Mouse (Mus musculus) liver, adult 2 months (tissue): ENCODE results near the gene Nhlrc3.

Experiments
- CTCF ChIP-seq: fragments of 200-500 bp; IDR thresholded peaks from 2 replicates; pipeline ENCODE4 v1.5.1; 2011; ENCODE audit warnings: low read depth, low read length, control low read depth
- POLR2A ChIP-seq: fragments of 200-500 bp; IDR thresholded peaks from 2 replicates; pipeline ENCODE4 v1.6.1; 2011; ENCODE audit warnings: low read length, control low read depth; ENCODE audit not compliant: insufficient read depth; ENCODE audit errors: extremely low read depth

GRCm38 (mm10) chr3:53454005-53454404 lies 9.1 kb downstream of the Nhlrc3 start:
- TF ChIP-seq POLR2A (no peak), CTCF (no peak)
